Mouse (Mus musculus): ENCODE measurements at regions not wholly inside any gene's neighbourhood (a gene's known extent, or its start where the extent isn't known, plus 50 kb on each side); places are given as distances from the start of the nearest gene placed in this dataset.

- DNase-seq, result no peak
- WGBS, result 64% methylated on average over 8 of the region's 8 CpGs
- Histone ChIP-seq H3K4me2 (ENCODE audit: low read depth) (no peak overlapping the region), H3K27ac (ENCODE audit: low read depth, low read length) (no peak overlapping the region), H3K36me3 (ENCODE audit: insufficient read depth) (no peaks in the 10 kb centered on the region), H3K4me3 (ENCODE audit: low read depth, low read length) (no peak overlapping the region), H3K9me3 (ENCODE audit: low read length) (no peaks in the 10 kb centered on the region), H3K4me1 (ENCODE audit: insufficient read depth) (no peaks in the 10 kb centered on the region), H3K27me3 (ENCODE audit: insufficient read depth, low read length) (no peaks in the 10 kb centered on the region), H3K9ac (no peak overlapping the region)
- TF ChIP-seq CTCF (IDR thresholded peaks at IDR 0.05; ENCODE audit: low read depth), result no peak
- no peak for ATAC-seq
Measured at GRCm38 (mm10) chr13:37603226-37603994, 174.8 kb upstream of the Rreb1 start.

GRCm38 (mm10) chr13:37606250-37606649 is 171.9 kb upstream of the Rreb1 start:
- Histone ChIP-seq H3K27me3 (ENCODE audit: insufficient read depth, low read length) (no peaks in the 10 kb centered on the region), H3K36me3 (ENCODE audit: insufficient read depth) (no peaks in the 10 kb centered on the region), H3K9ac (no peak overlapping the region), H3K4me2 (ENCODE audit: low read depth) (no peak overlapping the region), H3K9me3 (ENCODE audit: low read length) (no peaks in the 10 kb centered on the region), H3K4me3 (ENCODE audit: low read depth, low read length) (no peak overlapping the region), H3K27ac (ENCODE audit: low read depth, low read length) (no peak overlapping the region), H3K4me1 (ENCODE audit: insufficient read depth) (no peaks in the 10 kb centered on the region)
- DNase-seq (no peak), ATAC-seq (no peak)
- TF ChIP-seq CTCF (IDR thresholded peaks at IDR 0.05; ENCODE audit: low read depth), result no peak
- WGBS, result 91% methylated on average over 5 of the region's 5 CpGs

DNA sequence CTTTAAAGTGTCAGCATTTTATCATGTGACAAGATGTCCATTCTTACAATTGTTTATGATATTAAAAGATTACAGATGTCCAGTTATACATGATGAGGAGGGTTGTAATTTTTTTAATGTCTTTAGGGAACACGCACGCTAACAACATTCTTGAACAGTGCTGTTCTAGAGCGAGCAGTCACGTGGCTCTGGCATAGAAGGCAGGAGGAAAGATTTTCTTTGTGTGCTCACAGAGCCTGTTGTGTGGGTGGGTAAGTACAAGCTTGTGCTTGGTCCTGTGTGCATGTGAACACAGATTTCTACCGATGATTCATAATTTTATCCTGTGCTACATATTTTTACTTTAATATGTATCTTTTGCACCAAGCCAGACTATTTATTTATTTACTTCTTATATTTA is 169.1 kb upstream of the Rreb1 start:
- H3K4me1 ChIP-seq (ENCODE audit: insufficient read depth), result no peaks in the 10 kb centered on the region
- H3K9me3 ChIP-seq (ENCODE audit: low read length), result no peaks in the 10 kb centered on the region
- no peak for DNase-seq
- no peak overlapping the region for H3K4me3 ChIP-seq (ENCODE audit: low read depth, low read length)
- H3K9ac ChIP-seq, result no peak overlapping the region
- TF ChIP-seq CTCF (IDR thresholded peaks at IDR 0.05; ENCODE audit: low read depth), result no peak
- no peaks in the 10 kb centered on the region for H3K27me3 ChIP-seq (ENCODE audit: insufficient read depth, low read length)
- no peak overlapping the region for H3K27ac ChIP-seq (ENCODE audit: low read depth, low read length)
- no peak for ATAC-seq
- H3K36me3 ChIP-seq (ENCODE audit: insufficient read depth), result no peaks in the 10 kb centered on the region
- WGBS, result 82% methylated on average over 5 of the region's 5 CpGs
- no peak overlapping the region for H3K4me2 ChIP-seq (ENCODE audit: low read depth)

DNA sequence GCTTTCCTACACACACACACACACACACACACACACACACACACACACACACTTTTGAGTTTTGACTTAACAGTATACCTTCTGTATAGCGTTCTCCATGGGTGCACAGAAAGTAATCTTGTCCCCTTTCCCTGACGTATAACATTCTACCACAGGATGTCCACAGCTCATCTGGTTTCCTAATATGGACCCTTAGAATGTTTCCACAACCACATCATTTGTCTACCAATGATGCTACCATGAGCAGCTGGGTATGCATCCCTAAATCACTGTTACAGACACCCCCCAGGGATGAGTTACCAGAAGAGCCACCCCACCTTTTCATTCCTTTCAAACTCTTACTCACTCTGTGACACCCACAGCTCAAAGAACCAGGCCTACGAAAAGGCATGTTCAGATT is 166.8 kb upstream of the Rreb1 start:
- no peak for DNase-seq
- TF ChIP-seq CTCF (IDR thresholded peaks at IDR 0.05; ENCODE audit: low read depth), result no peak
- Histone ChIP-seq H3K27me3 (ENCODE audit: insufficient read depth, low read length) (no peaks in the 10 kb centered on the region), H3K36me3 (ENCODE audit: insufficient read depth) (no peaks in the 10 kb centered on the region), H3K4me1 (ENCODE audit: insufficient read depth) (no peaks in the 10 kb centered on the region), H3K4me2 (ENCODE audit: low read depth) (no peak overlapping the region), H3K9ac (no peak overlapping the region), H3K27ac (ENCODE audit: low read depth, low read length) (no peak overlapping the region), H3K4me3 (ENCODE audit: low read depth, low read length) (no peak overlapping the region), H3K9me3 (ENCODE audit: low read length) (no peaks in the 10 kb centered on the region)
- ATAC-seq, result no peak
- 88% methylated on average over 3 of the region's 3 CpGs for WGBS

GRCm38 (mm10) chr13:37617015-37617414 is 161.2 kb upstream of the Rreb1 start:
- Histone ChIP-seq H3K27ac (ENCODE audit: low read depth, low read length) (no peak overlapping the region), H3K4me2 (ENCODE audit: low read depth) (no peak overlapping the region), H3K9ac (no peak overlapping the region), H3K4me1 (ENCODE audit: insufficient read depth) (no peaks in the 10 kb centered on the region), H3K4me3 (ENCODE audit: low read depth, low read length) (no peak overlapping the region), H3K36me3 (ENCODE audit: insufficient read depth) (no peaks in the 10 kb centered on the region), H3K27me3 (ENCODE audit: insufficient read depth, low read length) (no peaks in the 10 kb centered on the region), H3K9me3 (ENCODE audit: low read length) (no peaks in the 10 kb centered on the region)
- no peak for DNase-seq
- ATAC-seq, result no peak
- WGBS, result 76% methylated on average over 4 of the region's 4 CpGs
- TF ChIP-seq CTCF (IDR thresholded peaks at IDR 0.05; ENCODE audit: low read depth), result no peak

DNA sequence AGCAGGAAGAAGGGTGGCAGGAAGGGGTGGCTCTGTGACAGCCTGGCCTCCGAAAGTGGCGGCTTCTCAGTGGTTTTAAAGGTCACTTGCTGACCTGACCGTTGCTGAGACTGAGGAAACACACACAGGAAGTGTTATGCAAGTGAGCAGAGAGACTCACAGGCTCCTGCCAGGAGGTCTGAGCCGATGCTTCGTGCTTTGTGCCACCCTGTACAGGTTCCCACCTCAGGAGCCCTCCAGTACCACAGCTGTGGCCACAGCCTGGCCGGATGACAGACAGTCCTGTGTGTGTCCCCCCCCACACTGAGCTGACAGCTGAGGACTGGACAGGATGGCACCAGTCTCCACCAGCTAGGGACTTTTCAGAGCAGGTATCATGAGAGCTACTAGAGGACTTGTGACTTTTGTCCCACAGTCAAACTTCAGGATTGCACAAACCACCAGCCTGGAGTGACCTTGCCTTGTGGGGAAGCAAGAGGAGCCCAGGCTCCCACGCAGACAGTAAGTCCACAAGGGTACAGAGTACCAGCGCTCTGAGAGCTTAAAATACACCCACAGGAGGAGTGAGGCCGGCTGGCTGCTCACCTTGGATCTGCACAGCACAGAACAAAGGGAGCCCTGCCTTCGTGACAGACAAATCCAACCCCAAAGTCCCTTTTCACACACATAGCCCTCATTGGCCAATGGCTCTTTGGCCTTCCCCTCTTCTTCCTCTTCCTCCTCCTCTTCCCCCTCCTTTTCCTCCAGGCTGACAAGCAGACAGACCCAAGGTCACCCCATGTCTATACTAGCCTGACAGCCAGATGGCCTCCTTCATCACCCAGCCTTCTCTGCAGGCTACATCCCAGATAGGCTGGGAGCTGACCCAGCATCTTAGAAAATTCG is 158.1 kb upstream of the Rreb1 start:
- Histone ChIP-seq H3K9me3 (ENCODE audit: low read length) (no peaks in the 10 kb centered on the region), H3K9ac (no peak overlapping the region), H3K4me2 (ENCODE audit: low read depth) (no peak overlapping the region), H3K36me3 (ENCODE audit: insufficient read depth) (no peaks in the 10 kb centered on the region), H3K4me1 (ENCODE audit: insufficient read depth) (no peaks in the 10 kb centered on the region), H3K4me3 (ENCODE audit: low read depth, low read length) (no peak overlapping the region), H3K27me3 (ENCODE audit: insufficient read depth, low read length) (no peaks in the 10 kb centered on the region), H3K27ac (ENCODE audit: low read depth, low read length) (no peak overlapping the region)
- ATAC-seq (no peak), DNase-seq (no peak)
- no peak for TF ChIP-seq CTCF (IDR thresholded peaks at IDR 0.05; ENCODE audit: low read depth)
- 68% methylated on average over 11 of the region's 11 CpGs for WGBS

Data from forebrain, postnatal 0 days (tissue).